Mouse (Mus musculus): Measurements from ENCODE around the gene Slc22a1. TPM values are rescaled to one million over a fixed set of nuclear protein-coding genes. Genes with fewer than 3 reads are reported as not detected.
A peak's percentile ranks its signal among the peaks of the same experiment; 100 is the strongest.

Slc22a1 gene
- polyA plus RNA-seq, 1 experiment from 2014 or later, result 42.4 TPM

DNA sequence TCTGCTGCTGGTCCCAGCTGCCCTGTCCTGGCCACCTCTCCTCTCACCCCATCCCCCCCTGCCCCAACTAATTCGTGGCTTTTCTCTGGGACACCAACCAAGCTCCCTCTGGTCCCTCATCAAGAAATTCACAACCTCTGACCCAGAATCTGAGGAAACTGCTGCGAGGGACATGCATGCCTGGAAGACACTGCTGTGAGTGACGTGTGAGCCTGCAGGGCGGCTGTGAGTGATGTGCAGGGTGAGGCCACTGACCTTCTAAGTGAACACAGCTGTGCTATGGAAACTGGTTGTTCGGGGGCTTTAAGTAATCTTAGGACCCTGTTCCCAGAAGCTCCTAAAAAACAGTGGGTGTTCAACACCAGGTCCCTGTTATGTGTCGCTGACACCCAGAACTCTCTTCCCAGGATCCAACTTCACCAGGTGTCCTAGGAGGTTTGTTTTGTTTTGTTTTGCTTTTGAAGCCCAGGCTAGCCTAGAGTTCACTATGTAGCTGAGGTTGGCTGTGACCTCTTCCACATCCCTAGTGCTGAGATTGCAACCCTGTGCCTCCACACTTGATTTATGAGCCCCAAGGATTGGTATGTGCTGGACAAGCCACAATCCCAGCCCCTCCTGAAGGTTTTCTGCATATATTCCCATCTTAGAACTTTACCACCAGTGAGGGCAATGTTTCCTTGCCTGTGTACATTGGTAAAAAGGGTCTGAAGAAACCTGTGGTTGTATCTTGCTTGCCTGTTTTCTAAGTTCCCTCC lies 44.5 kb downstream of the Slc22a1 start:
- no peak for ATAC-seq (ENCODE audit: insufficient number of reproducible peaks, insufficient read depth, low FRiP score, low read depth)
- H3K27ac ChIP-seq (replicated peaks in 1 of 2; ENCODE audit: control insufficient read depth in 1 of 2, insufficient read depth in 1 of 2, low read depth in 2 of 2, low read length in 2 of 2), result peak overlapping the region; percentile 8 to 50; a peak in 3 of 4 replicates
- H3K27me3 ChIP-seq (ENCODE audit: control insufficient read depth, insufficient read depth, low read length), result no peaks in the 10 kb centered on the region
- 54% methylated on average over 6 of the region's 6 CpGs for WGBS
- no peaks in the 10 kb centered on the region for H3K36me3 ChIP-seq (ENCODE audit: control insufficient read depth, insufficient read depth, low read length)
- H3K4me1 ChIP-seq (ENCODE audit: control insufficient read depth in 2 of 2, insufficient read depth in 2 of 2, low read length in 2 of 2), result peaks cover 12 to 13% of the 10 kb centered on the region in 2 experiments; a peak in 3 of 4 replicates
- no peak overlapping the region for H3K4me2 ChIP-seq (ENCODE audit: low read length)
- H3K4me3 ChIP-seq (ENCODE audit: control insufficient read depth in 1 of 2, insufficient read depth in 1 of 2, low read depth in 1 of 2, low read length in 2 of 2), result no peak overlapping the region
- H3K9me3 ChIP-seq (ENCODE audit: control insufficient read depth, low read length), result peaks cover 1% of the 10 kb centered on the region; the same call in 1 of the 2 replicates
- no peak overlapping the region for H3K9ac ChIP-seq (ENCODE audit: low read length)

GRCm38 (mm10) chr17:12627983-12628382 lies 47.6 kb downstream of the Slc22a1 start:
- 70% methylated on average over 4 of the region's 4 CpGs for WGBS
- peaks cover 12 to 13% of the 10 kb centered on the region in 2 experiments; a peak in 3 of 4 replicates for H3K4me1 ChIP-seq (ENCODE audit: control insufficient read depth in 2 of 2, insufficient read depth in 2 of 2, low read length in 2 of 2)
- H3K36me3 ChIP-seq (ENCODE audit: control insufficient read depth, insufficient read depth, low read length), result no peaks in the 10 kb centered on the region
- no peaks in the 10 kb centered on the region for H3K27me3 ChIP-seq (ENCODE audit: control insufficient read depth, insufficient read depth, low read length)
- no peak for ATAC-seq (ENCODE audit: insufficient number of reproducible peaks, insufficient read depth, low FRiP score, low read depth)
- peaks cover 19% of the 10 kb centered on the region for H3K9me3 ChIP-seq (ENCODE audit: control insufficient read depth, low read length)
- no peak overlapping the region for H3K27ac ChIP-seq (replicated peaks in 1 of 2; ENCODE audit: control insufficient read depth in 1 of 2, insufficient read depth in 1 of 2, low read depth in 2 of 2, low read length in 2 of 2)
- no peak overlapping the region for H3K4me3 ChIP-seq (ENCODE audit: control insufficient read depth in 1 of 2, insufficient read depth in 1 of 2, low read depth in 1 of 2, low read length in 2 of 2)
- H3K9ac ChIP-seq (ENCODE audit: low read length), result no peak overlapping the region
- no peak overlapping the region for H3K4me2 ChIP-seq (ENCODE audit: low read length)

DNA sequence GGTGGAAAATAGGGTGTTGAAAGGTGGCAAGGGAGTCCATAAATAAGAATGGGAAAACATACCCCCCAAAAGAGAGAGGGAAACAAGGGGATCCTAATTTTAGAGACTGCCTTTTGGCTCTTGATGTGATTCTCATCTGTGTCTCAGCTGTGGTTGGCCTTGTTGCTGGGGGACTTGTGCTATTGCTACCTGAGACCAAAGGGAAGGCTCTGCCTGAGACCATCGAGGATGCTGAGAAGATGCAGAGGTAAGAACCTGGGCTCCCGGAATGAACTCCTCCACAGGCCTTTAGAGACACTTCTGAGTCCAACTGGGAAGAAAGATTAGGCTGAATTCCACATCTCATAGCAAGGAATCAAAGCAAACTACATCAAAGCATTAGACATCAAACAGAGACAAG lies 56.0 kb downstream of the Slc22a1 start:
- no peak overlapping the region for H3K4me3 ChIP-seq (ENCODE audit: control insufficient read depth in 1 of 2, insufficient read depth in 1 of 2, low read depth in 1 of 2, low read length in 2 of 2)
- ATAC-seq (ENCODE audit: insufficient number of reproducible peaks, insufficient read depth, low FRiP score, low read depth), result no peak
- H3K9ac ChIP-seq (ENCODE audit: low read length), result no peak overlapping the region

GRCm38 (mm10) chr17:12615429-12615828 lies 60.2 kb downstream of the Slc22a1 start:
- no peaks in the 10 kb centered on the region for H3K36me3 ChIP-seq (ENCODE audit: control insufficient read depth, insufficient read depth, low read length)
- no peaks in the 10 kb centered on the region for H3K4me1 ChIP-seq (ENCODE audit: control insufficient read depth in 2 of 2, insufficient read depth in 2 of 2, low read length in 2 of 2)
- H3K4me2 ChIP-seq (ENCODE audit: low read length), result no peak overlapping the region
- H3K4me3 ChIP-seq (ENCODE audit: control insufficient read depth in 1 of 2, insufficient read depth in 1 of 2, low read depth in 1 of 2, low read length in 2 of 2), result no peak overlapping the region
- H3K27me3 ChIP-seq (ENCODE audit: control insufficient read depth, insufficient read depth, low read length), result no peaks in the 10 kb centered on the region
- whole genome bisulfite sequencing, result 43% methylated on average over 4 of the region's 4 CpGs
- H3K9me3 ChIP-seq (ENCODE audit: control insufficient read depth, low read length), result no peaks in the 10 kb centered on the region
- ATAC-seq (ENCODE audit: insufficient number of reproducible peaks, insufficient read depth, low FRiP score, low read depth), result no peak
- H3K27ac ChIP-seq (replicated peaks in 1 of 2; ENCODE audit: control insufficient read depth in 1 of 2, insufficient read depth in 1 of 2, low read depth in 2 of 2, low read length in 2 of 2), result no peak overlapping the region
- no peak overlapping the region for H3K9ac ChIP-seq (ENCODE audit: low read length)

More for the DNA sequence above, 56.0 kb downstream of the Slc22a1 start:
- Histone ChIP-seq H3K9me3 (ENCODE audit: control insufficient read depth, low read length) (peaks cover 5% of the 10 kb centered on the region), H3K36me3 (ENCODE audit: control insufficient read depth, insufficient read depth, low read length) (no peaks in the 10 kb centered on the region), H3K4me2 (ENCODE audit: low read length) (no peak overlapping the region), H3K27me3 (ENCODE audit: control insufficient read depth, insufficient read depth, low read length) (no peaks in the 10 kb centered on the region), H3K4me1 (ENCODE audit: control insufficient read depth in 2 of 2, insufficient read depth in 2 of 2, low read length in 2 of 2) (no peaks in the 10 kb centered on the region), H3K27ac (replicated peaks in 1 of 2; ENCODE audit: control insufficient read depth in 1 of 2, insufficient read depth in 1 of 2, low read depth in 2 of 2, low read length in 2 of 2) (no peak overlapping the region)
- 75% methylated on average over 2 of the region's 2 CpGs for WGBS

DNA sequence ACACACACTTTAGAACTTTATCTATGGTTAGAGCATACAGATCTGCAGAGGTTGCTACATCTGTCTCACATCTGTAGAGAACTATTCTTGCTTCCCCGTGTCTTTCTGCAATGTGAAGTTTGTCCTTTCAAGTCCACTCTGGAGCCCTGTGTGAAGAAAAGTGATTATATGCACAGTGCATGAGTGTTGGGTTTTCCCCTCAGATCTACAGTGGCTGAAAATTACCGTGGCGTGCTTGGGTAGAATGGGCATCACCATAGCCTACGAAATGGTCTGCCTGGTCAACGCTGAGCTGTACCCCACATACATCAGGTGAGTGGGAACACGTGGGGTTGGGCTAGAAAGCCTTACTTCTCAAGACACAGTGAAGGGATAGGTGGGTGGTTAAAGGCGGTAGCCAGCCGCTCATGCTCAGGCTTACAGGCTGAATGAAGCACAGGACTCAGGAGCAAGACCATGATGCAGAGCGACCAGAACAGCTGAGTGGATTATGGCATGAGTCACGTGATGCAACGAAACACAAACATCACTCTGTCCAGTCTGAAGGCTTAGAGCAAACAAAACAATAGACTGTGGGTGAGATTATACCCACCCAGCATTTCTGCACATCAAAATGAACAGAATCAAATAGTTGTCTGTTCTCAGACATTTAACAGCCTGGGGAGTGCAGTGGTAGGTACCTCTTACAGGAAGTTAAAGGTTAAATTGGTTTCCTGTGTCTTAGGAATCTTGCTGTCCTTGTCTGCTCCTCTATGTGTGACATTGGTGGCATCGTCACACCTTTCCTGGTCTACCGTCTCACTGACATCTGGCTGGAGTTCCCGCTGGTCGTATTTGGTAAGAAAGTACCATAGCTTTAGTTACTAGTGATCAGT lies 60.9 kb downstream of the Slc22a1 start:
- Histone ChIP-seq H3K27ac (replicated peaks in 1 of 2; ENCODE audit: control insufficient read depth in 1 of 2, insufficient read depth in 1 of 2, low read depth in 2 of 2, low read length in 2 of 2) (no peak overlapping the region), H3K36me3 (ENCODE audit: control insufficient read depth, insufficient read depth, low read length) (no peaks in the 10 kb centered on the region), H3K4me1 (ENCODE audit: control insufficient read depth in 2 of 2, insufficient read depth in 2 of 2, low read length in 2 of 2) (no peaks in the 10 kb centered on the region), H3K4me2 (ENCODE audit: low read length) (no peak overlapping the region), H3K27me3 (ENCODE audit: control insufficient read depth, insufficient read depth, low read length) (no peaks in the 10 kb centered on the region), H3K9ac (ENCODE audit: low read length) (no peak overlapping the region), H3K9me3 (ENCODE audit: control insufficient read depth, low read length) (no peaks in the 10 kb centered on the region), H3K4me3 (ENCODE audit: control insufficient read depth in 1 of 2, insufficient read depth in 1 of 2, low read depth in 1 of 2, low read length in 2 of 2) (no peak overlapping the region)
- ATAC-seq (ENCODE audit: insufficient number of reproducible peaks, insufficient read depth, low FRiP score, low read depth), result no peak
- 79% methylated on average over 15 of the region's 15 CpGs for WGBS

DNA sequence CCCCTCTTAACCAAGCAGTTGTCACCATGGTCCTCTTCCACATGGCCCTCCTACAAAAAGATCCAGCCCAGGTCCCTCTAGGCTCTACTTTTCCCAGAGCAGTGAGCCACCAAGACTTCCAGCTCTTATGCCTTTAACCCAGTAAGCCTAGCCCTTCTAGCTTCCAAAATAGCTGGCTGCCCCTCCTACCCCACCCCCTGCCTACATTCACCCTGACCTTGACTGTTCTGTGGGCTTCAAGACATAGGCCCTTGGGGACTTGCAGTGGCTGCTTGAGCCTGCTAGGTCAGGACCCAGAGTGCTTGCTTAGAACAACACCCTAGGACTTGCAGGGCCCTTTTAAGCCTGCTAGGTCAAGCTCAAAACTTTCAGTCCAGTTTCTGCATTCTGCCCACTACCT lies 68.4 kb downstream of the Slc22a1 start:
- H3K9me3 ChIP-seq (ENCODE audit: control insufficient read depth, low read length), result no peaks in the 10 kb centered on the region
- no peak overlapping the region for H3K4me2 ChIP-seq (ENCODE audit: low read length)
- no peak for ATAC-seq (ENCODE audit: insufficient number of reproducible peaks, insufficient read depth, low FRiP score, low read depth)

GRCm38 (mm10) chr17:12606634-12607033 lies 69.0 kb downstream of the Slc22a1 start:
- peaks cover 2 to 3% of the 10 kb centered on the region in 2 experiments; a peak in 1 of 4 replicates for H3K4me1 ChIP-seq (ENCODE audit: control insufficient read depth in 2 of 2, insufficient read depth in 2 of 2, low read length in 2 of 2)
- no peaks in the 10 kb centered on the region for H3K27me3 ChIP-seq (ENCODE audit: control insufficient read depth, insufficient read depth, low read length)
- 30% methylated on average over 1 of the region's 1 CpGs for WGBS
- no peaks in the 10 kb centered on the region for H3K36me3 ChIP-seq (ENCODE audit: control insufficient read depth, insufficient read depth, low read length)
- no peaks in the 10 kb centered on the region for H3K9me3 ChIP-seq (ENCODE audit: control insufficient read depth, low read length)
- ATAC-seq (ENCODE audit: insufficient number of reproducible peaks, insufficient read depth, low FRiP score, low read depth), result no peak
- no peak overlapping the region for H3K9ac ChIP-seq (ENCODE audit: low read length)
- H3K4me2 ChIP-seq (ENCODE audit: low read length), result no peak overlapping the region
- H3K4me3 ChIP-seq (ENCODE audit: control insufficient read depth in 1 of 2, insufficient read depth in 1 of 2, low read depth in 1 of 2, low read length in 2 of 2), result no peak overlapping the region
- H3K27ac ChIP-seq (replicated peaks in 1 of 2; ENCODE audit: control insufficient read depth in 1 of 2, insufficient read depth in 1 of 2, low read depth in 2 of 2, low read length in 2 of 2), result no peak overlapping the region

More for the DNA sequence above, 68.4 kb downstream of the Slc22a1 start:
- H3K36me3 ChIP-seq (ENCODE audit: control insufficient read depth, insufficient read depth, low read length), result no peaks in the 10 kb centered on the region
- no peak overlapping the region for H3K27ac ChIP-seq (replicated peaks in 1 of 2; ENCODE audit: control insufficient read depth in 1 of 2, insufficient read depth in 1 of 2, low read depth in 2 of 2, low read length in 2 of 2)
- H3K9ac ChIP-seq (ENCODE audit: low read length), result no peak overlapping the region
- no peaks in the 10 kb centered on the region for H3K27me3 ChIP-seq (ENCODE audit: control insufficient read depth, insufficient read depth, low read length)
- H3K4me3 ChIP-seq (ENCODE audit: control insufficient read depth in 1 of 2, insufficient read depth in 1 of 2, low read depth in 1 of 2, low read length in 2 of 2), result no peak overlapping the region
- peaks cover 2 to 3% of the 10 kb centered on the region in 2 experiments; a peak in 1 of 4 replicates for H3K4me1 ChIP-seq (ENCODE audit: control insufficient read depth in 2 of 2, insufficient read depth in 2 of 2, low read length in 2 of 2)
